ENCODE assay signal across 8 mouse cellular contexts in genomic region chr10:39613973-39614372, GRCm38 (mm10). TPM values are rescaled to one million over a fixed set of nuclear protein-coding genes. Genes with fewer than 3 reads are reported as not detected.
DNase-seq lines count a peak whose midpoint lies in the region; ATAC-seq and TF ChIP-seq lines count a peak whose summit lies in the region.

No protein-coding gene starts in this region.

- 6% methylated on average over 2 of the region's 2 CpGs for WGBS in kidney, embryonic 16.5 days
- WGBS in embryonic facial prominence, embryonic 15.5 days = 3% methylated on average over 2 of the region's 2 CpGs
- WGBS in intestine, postnatal 0 days = 8% methylated on average over 2 of the region's 2 CpGs
- WGBS in neural tube, embryonic 13.5 days = 46% methylated on average over 2 of the region's 2 CpGs

- no peaks in the 10 kb centered on the region for H3K9me3 ChIP-seq in kidney, embryonic 16.5 days (ENCODE audit: low read length)
- no peaks in the 10 kb centered on the region for H3K9me3 ChIP-seq in embryonic facial prominence, embryonic 15.5 days (replicated peaks)
- no peaks in the 10 kb centered on the region for H3K9me3 ChIP-seq in intestine, postnatal 0 days (ENCODE audit: control insufficient read depth)
- H3K9me3 ChIP-seq in neural tube, embryonic 13.5 days = no peaks in the 10 kb centered on the region

- ATAC-seq in kidney, embryonic 16.5 days (ENCODE audit: low FRiP score, low TSS enrichment) = no peak
- no peak for ATAC-seq in embryonic facial prominence, embryonic 15.5 days (ENCODE audit: insufficient number of reproducible peaks, low FRiP score, low TSS enrichment, low read depth)
- no peak for ATAC-seq in intestine, postnatal 0 days
- no peak for ATAC-seq in neural tube, embryonic 13.5 days (ENCODE audit: low read depth)
- no peak for ATAC-seq in erythroid progenitor cell, adult 5-6 weeks (replicated peaks; ENCODE audit: low FRiP score, poor library complexity, severe bottlenecking)
- no peak for ATAC-seq in inflammation-experienced regulatory T-cells, adult 6 months

- H3K4me3 ChIP-seq in kidney, embryonic 16.5 days (ENCODE audit: low read length) = peak overlapping the region; percentile 51
- H3K4me3 ChIP-seq in embryonic facial prominence, embryonic 15.5 days (replicated peaks) = peak overlapping the region; percentile 44
- H3K4me3 ChIP-seq in intestine, postnatal 0 days (ENCODE audit: low read depth, low read length) = peak overlapping the region; percentile 54
- no peak overlapping the region for H3K4me3 ChIP-seq in neural tube, embryonic 13.5 days

- peak overlapping the region; percentile 60 for H3K4me2 ChIP-seq in kidney, embryonic 16.5 days (replicated peaks; ENCODE audit: low read depth, low read length)
- peak overlapping the region; percentile 52 for H3K4me2 ChIP-seq in embryonic facial prominence, embryonic 15.5 days (replicated peaks)
- peak overlapping the region; percentile 70 for H3K4me2 ChIP-seq in intestine, postnatal 0 days (replicated peaks; ENCODE audit: low read depth)
- H3K4me2 ChIP-seq in neural tube, embryonic 13.5 days = peak overlapping the region; percentile 42; the same call in 1 of the 2 replicates

- H3K9ac ChIP-seq in kidney, embryonic 16.5 days (replicated peaks; ENCODE audit: low read length) = peak overlapping the region; percentile 76
- no peak overlapping the region for H3K9ac ChIP-seq in embryonic facial prominence, embryonic 15.5 days
- peak overlapping the region; percentile 73; the same call in 1 of the 2 replicates for H3K9ac ChIP-seq in intestine, postnatal 0 days (ENCODE audit: low read depth, low read length)
- H3K9ac ChIP-seq in neural tube, embryonic 13.5 days = 0 out of 2 replicates have a peak overlapping the region, but pooled peaks have one; percentile 49

- peak overlapping the region; percentile 98 for H3K27ac ChIP-seq in kidney, embryonic 16.5 days (ENCODE audit: low read length)
- H3K27ac ChIP-seq in embryonic facial prominence, embryonic 15.5 days (replicated peaks) = peak overlapping the region; percentile 97
- peak overlapping the region; percentile 99 for H3K27ac ChIP-seq in intestine, postnatal 0 days (ENCODE audit: low read depth, low read length)
- no peak overlapping the region for H3K27ac ChIP-seq in neural tube, embryonic 13.5 days (replicated peaks)

- H3K27me3 ChIP-seq in kidney, embryonic 16.5 days (ENCODE audit: insufficient read depth, low read length) = no peaks in the 10 kb centered on the region
- H3K27me3 ChIP-seq in embryonic facial prominence, embryonic 15.5 days = no peaks in the 10 kb centered on the region
- H3K27me3 ChIP-seq in intestine, postnatal 0 days (replicated peaks; ENCODE audit: control insufficient read depth, insufficient read depth, low read length) = no peaks in the 10 kb centered on the region
- H3K27me3 ChIP-seq in neural tube, embryonic 13.5 days = no peaks in the 10 kb centered on the region

- 0 out of 2 replicates have a peak, but pooled peaks cover 3% of the 10 kb centered on the region for H3K36me3 ChIP-seq in kidney, embryonic 16.5 days (ENCODE audit: insufficient read depth, low read length)
- no peaks in the 10 kb centered on the region for H3K36me3 ChIP-seq in embryonic facial prominence, embryonic 15.5 days
- peaks cover 3% of the 10 kb centered on the region; the same call in 1 of the 2 replicates for H3K36me3 ChIP-seq in intestine, postnatal 0 days (ENCODE audit: control insufficient read depth, insufficient read depth)
- H3K36me3 ChIP-seq in neural tube, embryonic 13.5 days = no peaks in the 10 kb centered on the region

- TF ChIP-seq CTCF in intestine, postnatal 0 days (IDR thresholded peaks at IDR 0.05; ENCODE audit: low read depth) = no peak

- H3K4me1 ChIP-seq in kidney, embryonic 16.5 days (ENCODE audit: insufficient read depth, low read length) = peaks cover 29% of the 10 kb centered on the region
- H3K4me1 ChIP-seq in embryonic facial prominence, embryonic 15.5 days = peaks cover 50% of the 10 kb centered on the region
- H3K4me1 ChIP-seq in intestine, postnatal 0 days (replicated peaks; ENCODE audit: control insufficient read depth, insufficient read depth, low read length) = peaks cover 28% of the 10 kb centered on the region
- H3K4me1 ChIP-seq in neural tube, embryonic 13.5 days (replicated peaks) = peaks cover 31% of the 10 kb centered on the region

- no peak for DNase-seq in kidney, postnatal 4 days
- no peak for DNase-seq in adrenal gland, postnatal 4 days (ENCODE audit: low spot score in 2 of 2)

RNA-seq across cellular contexts. Expression of gene Traf3ip2, which starts 1.2 kb away (rescaled TPM):
- polyA plus RNA-seq in kidney, embryonic 16.5 days (2015; fragmentation: Nextera tagmentation; extraction: Ambion mirVana) = 18.4 and 18.9 TPM in 2 replicates
- 22.2 and 22.3 TPM in 2 replicates for polyA plus RNA-seq in embryonic facial prominence, embryonic 15.5 days (2015; fragmentation: Nextera tagmentation; extraction: Ambion mirVana)
- polyA plus RNA-seq in intestine, postnatal 0 days (2015; fragmentation: Nextera tagmentation; extraction: Ambion mirVana) = 25.3 and 27.8 TPM in 2 replicates
- 4.8 and 5.0 TPM in 2 replicates for polyA plus RNA-seq in neural tube, embryonic 13.5 days (2015; fragmentation: Nextera tagmentation; extraction: Ambion mirVana)
- total RNA-seq in erythroid progenitor cell, adult 5-6 weeks (2015; ENCODE audit: low replicate concordance) = 2.9 and 3.6 TPM in 2 replicates
- 0.77 TPM in 1 of 2 replicates, not detected in the other for total RNA-seq in erythroid progenitor cell, adult 5-6 weeks (2017; ENCODE audit: low replicate concordance)
- polyA plus RNA-seq in inflammation-experienced regulatory T-cells, adult 6 months (2017; shearing (Covaris generic)) = 10 to 100 TPM; 29.5 to 48.1 (median 47.8) TPM
- 10 to 100 TPM; 24.0 to 24.8 TPM for total RNA-seq in adrenal gland, postnatal 4 days (2021)
